Mouse (Mus musculus) monocyte, adult 2 months (primary cell): ENCODE measurements around the gene Tspan12.
"Not testable (repeated sequence)": the region's sequence is repeated elsewhere in the genome, so short reads cannot be mapped to it uniquely, and the experiment has no call there.

Source experiments
- DNase-seq, 2 experiments: peaks; one replicate each; pipeline ENCODE4 v3.0.0; 2022; ENCODE audit warnings: low spot score in 2 of 2, low read depth in 1 of 2

Gene Tspan12

DNA sequence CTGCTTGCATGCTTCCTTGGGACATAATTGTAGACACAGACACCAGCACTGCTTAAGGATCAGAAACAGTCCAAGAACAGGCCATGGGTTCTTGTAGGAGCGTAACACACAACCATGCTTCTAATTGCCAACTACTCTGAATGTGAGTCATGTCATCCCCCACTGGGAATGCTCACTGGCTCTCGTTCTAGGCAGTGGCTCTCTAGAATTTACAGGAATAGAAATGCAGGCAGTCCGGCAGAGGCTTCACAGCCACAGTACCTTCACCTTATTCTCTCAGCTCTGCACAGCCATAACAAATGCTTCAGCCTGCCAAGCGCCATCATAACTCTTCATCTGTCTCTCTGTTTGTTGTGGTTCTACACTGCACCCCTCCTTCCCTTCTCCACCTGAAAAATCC lies 23.9 kb downstream of the Tspan12 start:
- no peak for DNase-seq

DNA sequence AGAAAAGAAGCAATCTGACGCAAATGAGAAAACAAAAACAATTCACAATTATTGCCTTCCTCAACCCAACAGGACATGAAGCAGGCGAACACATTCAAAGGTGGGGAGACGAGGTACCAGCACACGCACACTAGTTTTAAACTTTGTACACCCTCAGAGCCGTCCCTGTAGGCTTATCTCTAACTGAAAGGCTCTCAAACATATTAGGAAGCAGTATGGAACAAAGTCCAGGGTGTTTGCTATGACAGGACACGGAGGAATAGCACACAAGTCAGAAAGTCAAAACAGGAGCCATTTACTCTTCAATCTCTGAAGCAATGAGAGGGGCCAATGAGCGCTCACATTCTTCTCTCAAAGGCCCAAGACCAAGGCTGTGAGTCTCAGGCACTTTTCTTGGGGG lies 24.3 kb downstream of the Tspan12 start:
- no peak for DNase-seq

DNA sequence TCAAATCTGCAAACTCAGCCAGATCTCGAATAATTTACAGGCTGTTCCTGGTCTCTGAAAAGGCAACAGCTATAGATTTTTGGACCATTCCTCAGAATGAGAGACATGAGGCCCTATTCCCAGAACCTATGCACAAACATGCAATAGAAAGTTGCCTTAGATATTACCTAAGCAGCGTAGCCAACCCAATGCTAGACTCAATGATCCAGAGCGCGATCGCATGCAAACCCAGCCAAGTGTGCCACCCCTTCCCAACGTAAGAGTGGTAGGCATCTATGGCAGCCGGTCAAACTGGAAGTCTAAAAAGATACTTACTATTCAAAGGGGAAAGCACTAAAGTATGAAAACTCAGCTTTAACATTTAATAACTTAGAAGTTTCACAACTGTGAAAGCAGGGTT lies 28.6 kb downstream of the Tspan12 start:
- DNase-seq = no peak

DNA sequence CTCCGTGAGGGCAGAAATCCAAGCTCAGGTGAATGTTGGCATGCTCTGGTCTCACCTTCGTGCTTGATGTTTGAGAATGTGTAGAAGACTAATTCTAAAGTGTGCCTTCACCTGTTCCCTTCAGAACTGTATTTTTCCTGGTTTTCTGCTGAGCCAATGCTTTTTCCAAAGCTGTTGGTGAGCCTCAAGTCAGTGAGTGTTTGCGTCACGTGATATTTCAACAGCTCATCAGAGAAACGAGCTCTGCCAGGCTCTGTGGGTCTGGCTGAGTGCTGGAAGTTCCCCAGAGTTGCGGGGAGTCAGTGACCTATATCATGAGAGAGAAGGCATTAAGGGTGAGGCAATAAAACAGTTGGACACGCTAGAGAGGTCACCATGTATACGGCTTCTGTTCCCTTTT lies 29.0 kb downstream of the Tspan12 start:
- no peak for DNase-seq

DNA sequence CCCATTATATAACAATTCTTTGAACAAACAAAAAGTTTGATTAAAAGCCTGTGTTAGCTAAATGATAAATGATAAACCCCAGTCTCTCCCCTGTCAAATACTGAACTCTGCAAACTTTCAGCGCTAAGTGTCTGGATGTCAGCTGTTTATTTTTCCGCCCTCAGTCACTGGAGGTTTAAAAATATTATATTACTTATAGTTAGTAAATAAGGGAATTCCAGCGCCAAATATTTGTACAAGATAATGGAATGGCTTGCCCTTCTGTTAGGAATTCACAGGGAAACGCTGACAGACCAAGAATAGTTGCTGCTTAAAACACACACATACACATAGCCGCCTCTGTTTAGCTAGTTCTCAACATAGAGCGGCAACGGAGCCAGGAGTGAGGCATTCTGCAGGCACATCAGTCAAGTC lies 29.6 kb downstream of the Tspan12 start:
- no peak for DNase-seq

DNA sequence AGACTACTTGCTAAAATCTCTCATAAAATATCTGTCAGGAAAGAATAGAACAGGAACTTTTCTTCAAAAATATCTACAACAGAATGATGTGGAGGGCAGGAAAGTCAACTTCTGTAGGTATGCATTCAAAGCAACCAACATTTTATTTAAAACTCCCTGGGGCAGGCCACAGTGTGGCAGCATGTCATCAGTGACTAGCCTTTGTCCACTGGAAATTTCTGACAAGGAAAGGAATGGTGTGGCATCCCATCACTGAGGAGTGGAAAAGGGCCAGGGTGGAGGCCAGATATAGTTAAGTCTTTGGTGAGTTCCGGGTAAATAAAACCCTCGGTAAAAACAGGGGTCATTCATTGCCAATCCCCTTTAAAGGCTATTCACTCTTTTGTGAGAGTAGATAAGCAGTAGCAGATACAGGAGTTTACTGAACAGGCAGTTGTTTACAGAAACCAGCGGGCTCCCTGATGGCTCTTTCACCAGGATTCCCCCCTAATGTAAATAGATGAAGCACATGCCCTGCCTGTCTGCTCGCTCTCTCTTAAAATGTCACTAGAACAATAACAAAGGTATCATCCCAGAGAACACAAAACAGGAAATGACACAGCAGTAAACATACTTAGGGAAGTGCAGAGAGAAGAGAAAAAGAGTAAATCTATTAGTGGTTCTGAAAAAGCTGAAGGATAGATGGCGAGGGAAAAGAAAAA lies 34.1 kb downstream of the Tspan12 start:
- DNase-seq = no peak

DNA sequence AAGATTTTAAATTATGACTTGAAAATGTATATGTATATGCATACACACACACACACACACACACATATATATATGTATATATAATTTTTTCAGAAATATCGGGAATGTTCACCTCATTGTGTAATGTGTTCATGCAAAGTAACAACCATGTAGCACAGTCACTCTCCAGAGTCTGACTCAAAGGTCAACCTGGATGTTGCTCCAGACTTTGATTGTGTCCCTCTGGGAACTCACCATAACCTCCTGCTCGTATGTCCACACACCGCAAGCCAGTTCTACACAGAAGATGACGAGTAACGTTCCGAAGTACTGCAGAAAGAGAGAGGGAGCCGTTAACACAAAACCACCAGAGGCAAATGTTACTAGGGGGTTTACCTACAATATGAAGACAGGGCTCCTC lies 46.3 kb downstream of the Tspan12 start:
- no peak for DNase-seq

DNA sequence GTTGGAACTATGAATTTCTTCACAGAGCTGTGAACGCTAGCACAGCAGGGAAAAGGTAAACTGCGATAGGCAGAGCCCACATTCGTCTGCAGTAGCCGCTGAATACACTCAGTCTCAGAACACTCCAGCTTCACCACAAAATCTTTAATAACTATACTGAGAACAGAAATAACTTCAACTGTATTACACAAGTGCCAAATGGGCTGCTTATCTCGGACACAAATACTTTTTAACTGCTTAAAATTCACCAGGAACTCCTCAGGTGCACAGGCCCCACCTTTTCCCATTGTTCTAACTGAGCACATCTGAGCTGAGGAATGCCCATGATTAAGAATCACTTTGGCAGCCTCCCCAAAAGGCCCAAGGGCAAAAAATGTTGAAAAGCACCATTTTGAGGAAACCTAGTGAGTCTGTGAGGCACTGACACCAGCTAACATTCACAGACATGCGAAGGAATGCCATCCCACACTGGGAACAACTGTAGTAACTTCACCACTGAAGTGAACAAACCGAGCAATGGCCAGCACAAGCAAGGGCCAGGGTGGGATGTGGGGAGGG lies 47.2 kb downstream of the Tspan12 start:
- no peak for DNase-seq

DNA sequence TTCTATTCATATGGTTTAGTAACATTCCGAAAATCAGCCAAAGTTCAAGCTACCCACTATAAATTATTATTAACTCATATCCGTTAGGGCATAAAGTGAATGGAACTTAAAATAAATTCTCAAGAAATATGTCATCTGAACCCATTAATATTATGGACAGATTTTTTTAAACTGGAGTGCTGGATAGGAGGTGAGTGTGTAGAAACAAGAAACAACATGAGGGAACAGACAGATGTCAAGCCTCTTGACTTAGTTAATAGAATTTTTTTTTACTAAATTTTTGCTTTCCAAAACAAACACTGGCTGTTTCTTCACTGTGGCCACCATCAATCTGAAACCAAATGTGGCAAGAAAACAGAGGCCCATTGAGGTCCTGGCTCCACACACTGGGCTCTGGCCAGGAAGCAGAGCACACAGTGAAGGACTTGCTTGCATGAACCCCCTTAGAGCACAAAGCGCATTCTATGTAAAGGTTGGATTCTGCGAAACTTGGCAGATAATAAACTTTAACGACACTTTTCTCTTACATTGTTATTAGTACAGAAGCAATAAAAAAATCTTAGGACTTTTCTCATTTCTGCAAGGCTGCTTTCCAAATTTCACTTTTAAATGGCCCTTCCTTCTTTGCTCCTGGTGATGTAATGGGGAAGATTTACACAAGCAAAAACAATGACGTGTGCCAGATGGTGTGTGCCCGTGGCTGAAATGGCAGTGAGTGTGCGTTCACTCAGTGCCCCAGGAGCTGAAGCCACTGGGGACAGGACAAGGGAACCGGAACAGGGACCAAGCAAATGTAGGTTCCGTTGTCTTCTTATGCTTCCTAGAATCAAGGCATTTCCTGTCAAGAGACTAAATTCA lies 48.6 kb downstream of the Tspan12 start:
- no peak for DNase-seq

DNA sequence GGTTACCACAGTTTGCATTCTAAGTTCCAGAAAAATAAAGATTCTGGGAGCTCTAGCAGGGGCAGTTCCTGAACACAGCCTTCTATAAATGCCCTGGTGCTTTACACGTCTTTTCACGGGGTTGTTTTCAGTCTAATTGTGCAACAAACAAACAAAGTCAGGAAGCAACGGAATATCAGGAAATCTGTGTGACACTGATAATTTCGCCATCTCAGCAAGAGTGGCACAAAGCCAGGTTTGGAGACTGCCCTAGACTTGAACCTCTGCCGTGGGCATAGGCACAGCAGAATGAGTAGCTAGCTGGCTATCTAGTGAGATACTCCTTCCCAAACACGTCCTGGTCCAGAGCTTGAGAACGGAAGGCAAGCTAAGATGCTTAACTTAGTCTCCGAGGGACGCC lies 53.7 kb downstream of the Tspan12 start:
- DNase-seq = no peak

DNA sequence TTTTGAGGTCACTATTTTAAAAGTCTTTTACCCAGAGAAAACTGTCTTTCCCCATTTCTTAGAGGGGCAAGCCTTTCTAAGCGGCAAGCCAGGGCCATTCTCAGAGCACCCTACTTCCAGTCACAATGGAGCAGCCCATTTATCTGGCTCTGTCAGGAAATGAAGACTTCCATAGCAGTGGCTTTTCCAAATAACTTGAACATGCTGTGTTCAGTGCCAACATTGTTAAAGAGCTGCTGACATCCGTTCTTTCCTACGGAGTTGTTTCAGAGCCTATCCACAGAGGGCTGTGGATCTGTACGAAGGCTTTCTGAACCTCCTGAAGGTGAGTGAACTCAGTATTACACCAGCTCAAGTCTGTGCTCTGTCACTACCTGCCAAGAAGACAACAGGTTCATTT lies 55.2 kb downstream of the Tspan12 start:
- no peak for DNase-seq

DNA sequence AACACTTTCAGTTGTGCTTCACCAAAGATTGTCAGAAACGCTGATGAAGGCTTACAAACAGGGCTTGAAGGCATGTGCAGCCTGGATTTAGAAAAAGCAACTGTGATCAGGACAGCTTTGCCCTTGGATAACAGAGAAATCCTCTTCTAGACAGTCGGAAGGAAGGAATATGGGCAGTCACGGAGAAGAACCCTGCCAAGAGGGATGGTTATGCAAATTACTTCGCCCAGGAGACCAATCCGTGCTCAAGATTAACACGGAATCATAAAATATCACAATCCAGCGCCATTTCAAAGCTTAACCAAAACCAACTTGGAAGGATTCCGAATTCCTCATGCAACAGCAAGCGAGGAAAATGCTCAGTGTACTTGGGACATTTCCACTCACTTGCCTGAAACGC lies 55.9 kb downstream of the Tspan12 start:
- DNase-seq = no peak

DNA sequence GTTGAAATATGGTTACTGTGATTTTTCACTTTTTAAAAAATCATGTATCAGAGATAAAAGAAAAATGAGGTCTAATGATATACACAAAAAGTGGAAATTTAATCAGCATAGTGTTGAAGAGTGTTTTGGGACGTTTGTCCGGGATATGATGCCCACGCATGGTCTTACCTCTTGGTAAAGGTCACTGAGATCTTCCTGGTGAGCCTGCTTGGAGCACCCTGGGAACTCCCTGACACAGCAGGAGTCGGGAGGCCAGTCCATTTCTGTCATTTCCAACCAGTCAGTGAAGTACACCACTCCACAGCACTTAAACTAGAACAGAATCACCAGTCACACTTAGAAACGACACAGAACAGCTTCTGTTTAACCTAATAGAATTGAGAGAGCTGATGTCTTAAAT lies 56.9 kb downstream of the Tspan12 start:
- no peak for DNase-seq

DNA sequence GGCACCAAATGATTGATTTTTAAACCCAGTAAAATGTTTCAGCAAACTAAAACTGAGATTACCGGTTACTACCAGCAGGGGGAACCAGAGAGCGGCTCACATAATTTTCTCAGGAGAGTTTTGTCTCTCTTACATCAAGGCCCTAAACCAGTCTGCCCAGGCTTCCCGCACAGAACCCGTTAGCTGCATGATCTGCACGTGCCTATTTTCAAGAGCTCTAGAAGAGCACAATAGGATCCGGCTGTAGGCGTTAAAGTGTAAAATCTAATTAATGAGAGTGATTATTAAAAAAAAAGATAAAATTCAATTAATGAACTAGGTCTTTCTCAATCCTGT lies 57.3 kb downstream of the Tspan12 start:
- peak in 1 of 2 experiments; percentile 10 for DNase-seq

DNA sequence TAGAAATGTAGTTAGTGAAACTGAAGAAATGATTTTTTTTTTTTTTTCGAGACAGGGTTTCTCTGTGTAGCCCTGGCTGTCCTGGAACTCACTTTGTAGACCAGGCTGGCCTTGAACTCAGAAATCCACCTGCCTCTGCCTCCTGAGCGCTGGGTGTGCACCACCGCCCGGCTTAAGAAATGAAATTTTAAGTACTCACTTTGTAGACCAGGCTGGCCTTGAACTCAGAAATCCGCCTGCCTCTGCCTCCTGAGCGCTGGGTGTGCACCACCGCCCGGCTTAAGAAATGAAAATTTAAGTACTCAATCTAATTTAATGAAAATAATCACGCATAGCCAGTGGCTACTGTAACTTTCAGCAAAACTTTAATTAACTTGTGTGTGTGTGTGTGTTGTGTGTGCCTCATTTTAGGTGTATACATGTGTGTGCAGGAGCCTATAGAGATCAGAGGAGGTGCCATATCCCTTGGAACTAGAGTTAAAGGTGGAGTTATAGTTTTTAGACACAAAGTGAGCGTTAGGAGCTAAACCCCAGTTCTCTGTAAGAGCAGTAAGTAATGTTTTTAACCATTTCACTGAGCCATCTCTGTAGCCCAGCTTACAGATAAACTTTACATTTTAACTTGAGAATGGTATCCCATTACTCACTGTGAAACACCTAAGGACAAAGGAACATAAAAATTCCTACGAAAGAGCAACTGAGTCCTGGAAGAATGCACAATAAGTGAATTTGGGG lies 57.8 kb downstream of the Tspan12 start:
- DNase-seq = no peak

DNA sequence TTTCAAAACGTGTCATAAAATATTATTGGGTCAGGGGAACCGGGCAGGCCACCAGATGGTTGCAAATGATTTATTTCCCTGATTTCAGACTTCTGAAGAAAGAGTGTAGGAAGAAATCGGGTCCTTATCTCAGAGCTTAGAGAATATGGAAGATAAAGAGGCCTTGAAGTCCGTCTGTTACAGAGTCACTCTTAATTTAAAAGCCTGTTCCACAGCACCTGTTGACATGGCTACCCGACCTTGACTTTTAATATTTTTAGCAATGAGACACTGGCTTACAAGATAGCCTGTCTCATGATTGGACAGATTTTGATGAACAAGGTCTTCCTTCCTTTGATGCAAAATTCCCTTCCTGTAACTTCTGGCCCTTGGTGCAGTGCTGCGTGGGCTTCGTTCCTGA lies 61.0 kb downstream of the Tspan12 start:
- no peak for DNase-seq

DNA sequence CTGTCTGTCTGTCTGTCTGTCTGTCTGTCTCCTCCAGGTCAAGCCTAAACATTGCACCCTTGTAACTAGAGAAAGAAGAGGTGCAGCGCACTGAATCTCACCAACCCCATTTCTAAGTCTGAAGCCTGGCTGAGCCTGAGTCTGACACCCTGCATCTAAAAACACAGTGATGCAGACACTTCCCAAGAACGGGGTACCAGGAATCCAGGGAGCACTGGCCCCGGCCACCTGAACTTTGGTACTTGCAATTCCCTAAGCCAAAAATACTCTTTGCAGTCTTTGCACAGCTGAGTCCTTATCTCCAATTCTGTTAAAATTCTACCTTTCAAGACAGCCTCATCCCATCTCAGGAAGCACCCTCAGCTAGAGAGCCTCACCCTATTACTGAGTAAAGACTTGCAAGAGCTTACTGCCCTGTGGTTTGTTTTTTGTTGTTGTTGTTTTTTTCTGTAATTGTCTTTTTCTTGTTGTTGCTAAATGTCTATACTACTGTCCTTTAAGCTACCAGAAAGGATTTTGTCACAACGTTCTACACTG lies 61.7 kb downstream of the Tspan12 start:
- DNase-seq = no peak

DNA sequence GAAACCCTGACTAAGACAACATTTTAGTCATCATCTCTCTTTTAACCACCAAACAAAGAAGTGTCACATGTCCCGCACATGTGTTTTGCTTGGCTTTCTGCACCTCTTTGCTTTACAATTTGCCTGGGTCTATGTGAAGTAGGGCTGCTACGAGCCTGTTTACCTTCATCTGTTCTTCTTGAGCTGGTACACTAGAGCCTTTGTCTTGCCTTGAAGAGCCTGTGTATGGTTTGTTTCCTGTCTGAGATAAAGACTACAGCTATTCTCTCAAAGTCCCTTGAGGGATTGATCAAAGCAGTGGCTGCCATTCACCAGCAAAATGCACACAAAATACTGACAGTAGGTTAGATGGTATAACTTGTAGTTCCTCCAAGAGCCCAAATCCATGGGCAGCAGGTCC lies 62.3 kb downstream of the Tspan12 start:
- DNase-seq = no peak

DNA sequence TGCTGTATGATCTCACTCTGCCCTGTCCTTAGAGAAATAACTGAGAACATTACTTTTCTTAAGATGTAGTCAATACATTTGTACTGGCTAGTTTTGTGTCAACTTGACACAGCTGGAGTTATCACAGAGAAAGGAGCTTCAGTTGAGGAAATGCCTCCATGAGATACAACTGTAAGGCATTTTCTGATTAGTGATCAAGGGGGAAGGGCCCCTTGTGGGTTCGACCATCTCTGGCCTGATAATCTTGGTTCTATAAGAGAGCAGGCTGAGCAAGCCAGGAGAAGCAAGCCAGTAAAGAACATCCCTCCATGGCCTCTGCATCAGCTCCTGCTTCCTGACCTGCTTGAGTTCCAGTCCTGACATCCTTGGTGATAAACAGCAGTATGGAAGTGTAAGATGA lies 62.7 kb downstream of the Tspan12 start:
- not testable (repeated sequence) for DNase-seq

DNA sequence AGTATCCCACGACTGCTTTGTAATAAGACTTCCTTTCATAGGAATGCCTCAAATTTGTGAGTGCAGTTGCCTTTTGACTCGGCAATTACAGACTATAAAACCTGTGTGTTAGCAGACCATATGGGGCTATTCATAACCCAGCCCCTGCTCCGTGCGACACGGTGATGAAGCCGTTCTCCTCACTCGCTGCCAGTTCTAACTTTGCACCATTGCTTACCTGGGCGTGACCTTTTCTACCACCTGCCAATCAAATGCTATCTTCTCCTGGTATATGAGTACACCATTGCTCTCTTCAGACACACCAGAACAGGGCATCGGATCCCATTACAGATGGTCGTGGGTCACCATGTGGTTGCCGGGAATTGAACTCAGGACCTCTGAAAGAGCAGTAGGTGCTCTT lies 64.6 kb downstream of the Tspan12 start:
- no peak for DNase-seq

DNA sequence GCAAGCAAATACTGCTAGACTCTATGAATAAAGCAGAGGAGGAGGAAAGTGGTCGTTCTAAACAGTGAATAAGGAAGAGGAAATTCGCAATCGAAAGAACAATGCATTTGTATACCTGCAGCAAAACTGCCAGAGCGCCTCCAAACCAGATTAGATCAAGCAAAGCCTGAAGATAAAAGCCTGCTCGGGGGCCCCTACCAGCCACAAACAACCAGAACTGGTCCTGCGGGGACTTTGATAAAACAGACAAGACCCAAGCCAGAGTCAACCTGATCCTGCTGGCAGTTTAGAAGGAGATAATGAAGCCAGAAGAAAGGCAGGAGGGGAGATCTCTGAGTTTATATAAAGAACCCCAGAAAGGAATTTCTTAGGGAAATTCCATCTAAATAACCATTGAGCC lies 65.0 kb downstream of the Tspan12 start:
- DNase-seq = no peak
